Mouse (Mus musculus): Measurements from ENCODE around the gene Nupl1. TPM values are rescaled to one million over a fixed set of nuclear protein-coding genes. Genes with fewer than 3 reads are reported as not detected.

Gene Nupl1
- total and polyA plus RNA-seq, 3 experiments = not detected

DNA sequence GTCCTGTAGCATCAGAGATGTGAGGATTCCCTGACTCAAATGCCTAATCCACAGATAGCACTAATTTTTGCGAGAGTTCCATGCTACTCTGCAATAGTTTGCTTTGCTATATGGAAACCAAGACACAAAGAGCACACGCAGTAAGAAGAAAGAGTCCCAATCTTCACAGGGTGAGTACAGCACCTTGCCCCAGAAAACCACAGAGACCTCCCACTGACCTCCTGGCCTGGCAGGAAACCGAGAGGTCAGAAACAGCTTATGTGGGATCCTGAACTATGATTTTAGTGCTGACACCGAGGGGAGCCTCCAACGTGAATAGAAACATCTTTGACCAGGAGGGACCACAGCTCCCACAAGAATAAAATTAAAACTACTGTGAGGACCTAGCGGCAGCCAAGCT is 113.4 kb downstream of the Nupl1 start:
- Histone ChIP-seq H3K4me3 (no peak overlapping the region), H3K9ac (ENCODE audit: low read depth, low read length) (no peak overlapping the region), H3K4me1 (ENCODE audit: control insufficient read depth, insufficient read depth, low read length) (no peaks in the 10 kb centered on the region), H3K27me3 (ENCODE audit: control insufficient read depth, insufficient read depth, low read length) (no peaks in the 10 kb centered on the region), H3K27ac (no peak overlapping the region), H3K79me2 (replicated peaks; ENCODE audit: control insufficient read depth, insufficient read depth, low read length) (no peaks in the 10 kb centered on the region), H3K36me3 (ENCODE audit: control insufficient read depth, insufficient read depth, low read length) (no peaks in the 10 kb centered on the region)
- intact Hi-C loops (cut with DNase I) = no loop called here
- 68% methylated on average over 6 of the region's 6 CpGs for WGBS
- no peak for DNase-seq
- TF ChIP-seq EP300 (IDR thresholded peaks at IDR 0.05; ENCODE audit: insufficient read depth, low read depth, low read length) = no peak
- no peak for TF ChIP-seq POLR2A (IDR thresholded peaks at IDR 0.05; ENCODE audit: insufficient read depth, low read depth, low read length)
- TF ChIP-seq CTCF (IDR thresholded peaks at IDR 0.05) = no peak

GRCm38 (mm10) chr14:60135801-60136200 is 115.4 kb downstream of the Nupl1 start:
- Histone ChIP-seq H3K36me3 (ENCODE audit: control insufficient read depth, insufficient read depth, low read length) (no peaks in the 10 kb centered on the region), H3K9ac (ENCODE audit: low read depth, low read length) (no peak overlapping the region), H3K79me2 (replicated peaks; ENCODE audit: control insufficient read depth, insufficient read depth, low read length) (no peaks in the 10 kb centered on the region), H3K4me1 (ENCODE audit: control insufficient read depth, insufficient read depth, low read length) (no peaks in the 10 kb centered on the region), H3K4me3 (no peak overlapping the region), H3K27me3 (ENCODE audit: control insufficient read depth, insufficient read depth, low read length) (no peaks in the 10 kb centered on the region), H3K27ac (no peak overlapping the region)
- 73% methylated on average over 4 of the region's 4 CpGs for WGBS
- no peak for DNase-seq
- intact Hi-C loops (cut with DNase I) = no loop called here
- TF ChIP-seq EP300 (IDR thresholded peaks at IDR 0.05; ENCODE audit: insufficient read depth, low read depth, low read length) = no peak

DNA sequence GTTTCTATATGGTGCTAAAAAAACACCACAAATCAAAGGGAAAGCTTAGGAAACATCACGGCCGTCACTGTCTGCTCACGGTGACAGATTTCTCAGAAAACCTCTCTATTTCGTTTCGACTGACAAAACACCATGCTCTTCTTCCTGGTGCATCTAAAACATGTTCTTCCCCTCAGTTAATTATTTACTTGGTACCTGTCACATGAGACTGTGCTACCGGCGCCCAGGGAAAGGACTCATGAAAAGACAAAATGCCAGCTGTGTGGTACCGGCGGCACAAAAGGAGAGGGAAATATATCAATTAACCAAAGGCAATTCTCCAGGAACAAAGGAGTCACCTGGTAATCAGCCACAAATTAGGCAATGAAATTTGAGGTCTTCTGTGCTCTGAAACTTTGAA is 116.5 kb downstream of the Nupl1 start:
- no peak for TF ChIP-seq CTCF (IDR thresholded peaks at IDR 0.05)
- TF ChIP-seq EP300 (IDR thresholded peaks at IDR 0.05; ENCODE audit: insufficient read depth, low read depth, low read length) = no peak
- no peak for TF ChIP-seq POLR2A (IDR thresholded peaks at IDR 0.05; ENCODE audit: insufficient read depth, low read depth, low read length)
- no peak for DNase-seq

More for the DNA sequence above, 116.5 kb downstream of the Nupl1 start:
- H3K36me3 ChIP-seq (ENCODE audit: control insufficient read depth, insufficient read depth, low read length) = no peaks in the 10 kb centered on the region
- no peak overlapping the region for H3K9ac ChIP-seq (ENCODE audit: low read depth, low read length)
- intact Hi-C loops (cut with DNase I) = no loop called here
- H3K4me3 ChIP-seq = no peak overlapping the region
- no peaks in the 10 kb centered on the region for H3K27me3 ChIP-seq (ENCODE audit: control insufficient read depth, insufficient read depth, low read length)
- no peaks in the 10 kb centered on the region for H3K4me1 ChIP-seq (ENCODE audit: control insufficient read depth, insufficient read depth, low read length)
- 92% methylated on average over 9 of the region's 9 CpGs for WGBS
- H3K79me2 ChIP-seq (replicated peaks; ENCODE audit: control insufficient read depth, insufficient read depth, low read length) = no peaks in the 10 kb centered on the region
- no peak overlapping the region for H3K27ac ChIP-seq

Small RNA genes within 50 kb of the gene (microRNA-seq; reads per million reads assigned to microRNA genes)
- 0 reads per million in 2 experiments for gene Mir719

Other genes starting within 250 kb of the Nupl1 start
- 1 to 10 TPM; 3.1 to 4.3 TPM for gene Atp8a2, start 54.3 kb downstream of the Nupl1 start, total RNA-seq (2021)
- 1.8 and 2.2 TPM in 2 replicates for gene Atp8a2, start 54.3 kb downstream of the Nupl1 start, polyA plus RNA-seq (2012; rRNA removed)
- gene Gm49336, start 76 bp upstream of the Nupl1 start, total RNA-seq (2021) = 10 to 100 TPM; 27.2 to 27.3 TPM
- gene Gm49336, start 76 bp upstream of the Nupl1 start, polyA plus RNA-seq (2012; rRNA removed) = 8.8 and 17.5 TPM in 2 replicates
- gene Mtmr6, start 13.8 kb upstream of the Nupl1 start, total RNA-seq (2021) = 10 to 100 TPM; 29.1 to 31.0 TPM
- gene Mtmr6, start 13.8 kb upstream of the Nupl1 start, polyA plus RNA-seq (2012; rRNA removed) = 17.4 and 32.8 TPM in 2 replicates
- not detected for gene Amer2, start 121.8 kb upstream of the Nupl1 start, total RNA-seq (2021)
- 0.02 TPM in 1 of 2 replicates, not detected in the other for gene Amer2, start 121.8 kb upstream of the Nupl1 start, polyA plus RNA-seq (2012; rRNA removed)

All from heart, adult 2 months (tissue).